Mouse (Mus musculus) midbrain, postnatal 0 days (tissue): ENCODE measurements at regions not wholly inside any gene's neighbourhood (a gene's known extent, or its start where the extent isn't known, plus 50 kb on each side); places are given as distances from the start of the nearest gene placed in this dataset.

Experiments
- ATAC-seq: fragments of 200-750 bp; cut with Nextera tagmentation; 2 replicates; pipeline ENCODE4 v1.8.0; 2017; ENCODE audit warnings: moderate number of reproducible peaks, mild to moderate bottlenecking, moderate TSS enrichment, moderate library complexity; ENCODE audit not compliant: low FRiP score
- DNase-seq: peaks from one replicate; pipeline ENCODE4 v3.0.0-alpha.2; 2015; ENCODE audit warnings: low spot score
- H3K27ac ChIP-seq: fragments of 300-500 bp; sonication (generic); 2 replicates; pipeline ENCODE4 v1.5.1; 2014; ENCODE audit warnings: low read depth, mild to moderate bottlenecking, low read length, mixed read lengths
- H3K27me3 ChIP-seq: fragments of 300-500 bp; sonication (generic); 2 replicates; pipeline ENCODE4 v1.6.1; 2014; ENCODE audit warnings: low read length, control low read depth, mixed read lengths; ENCODE audit not compliant: insufficient read depth
- H3K36me3 ChIP-seq: fragments of 300-500 bp; sonication (generic); 2 replicates; pipeline ENCODE4 v1.6.1; 2014; ENCODE audit warnings: low read length, control low read depth, mixed read lengths; ENCODE audit not compliant: insufficient read depth
- H3K4me1 ChIP-seq: fragments of 300-500 bp; sonication (generic); 2 replicates; pipeline ENCODE4 v1.6.1; 2014; ENCODE audit warnings: mild to moderate bottlenecking, control low read depth, antibody characterized with exemption, low read length, mixed read lengths; ENCODE audit not compliant: insufficient read depth
- H3K4me2 ChIP-seq: fragments of 300-500 bp; sonication (generic); 2 replicates; pipeline ENCODE4 v1.6.1; 2014; ENCODE audit warnings: low read depth, mild to moderate bottlenecking, low read length, mixed read lengths; ENCODE audit not compliant: poor library complexity, severe bottlenecking
- H3K4me3 ChIP-seq: fragments of 300-500 bp; sonication (generic); 2 replicates; pipeline ENCODE4 v1.5.1; 2014; ENCODE audit warnings: low read depth, mild to moderate bottlenecking, low read length, moderate library complexity
- H3K9ac ChIP-seq: fragments of 300-500 bp; sonication (generic); replicated peaks from 2 replicates; pipeline ENCODE4 v1.6.1; 2014; ENCODE audit warnings: mild to moderate bottlenecking, low read length, moderate library complexity, mixed read lengths; ENCODE audit not compliant: poor library complexity, severe bottlenecking
- H3K9me3 ChIP-seq: fragments of 300-500 bp; sonication (generic); 2 replicates; pipeline ENCODE4 v1.6.1; 2016; ENCODE audit warnings: low read length, control low read depth
- CTCF ChIP-seq: IDR thresholded peaks from 2 replicates; pipeline ENCODE4 v1.5.1; 2016; ENCODE audit warnings: antibody characterized with exemption, mild to moderate bottlenecking
- WGBS: fragments of 180-500 bp; shearing (Covaris S2); extraction: QIAGEN DNeasy Blood & Tissue Kit; methylation state at CpG from one replicate; pipeline ENCODE4 v1.1.7; 2014; 5-methylcytosine and 5-hydroxymethylcytosine counted together

- H3K4me2 ChIP-seq: no peak overlapping the region
- ATAC-seq (peak; percentile 46; the same call in 1 of the 2 replicates), DNase-seq (peak; percentile 49)
- no peak overlapping the region; the same call in 1 of the 2 replicates for H3K9ac ChIP-seq
- no peak overlapping the region for H3K4me3 ChIP-seq
- no peaks in the 10 kb centered on the region for H3K27me3 ChIP-seq
- H3K9me3 ChIP-seq: no peaks in the 10 kb centered on the region
- H3K4me1 ChIP-seq: peaks cover 7% of the 10 kb centered on the region
- H3K36me3 ChIP-seq: no peaks in the 10 kb centered on the region
- no peak for TF ChIP-seq CTCF
- H3K27ac ChIP-seq: peak overlapping the region; percentile 59; the same call in 1 of the 2 replicates
- WGBS: 20% methylated on average over 7 of the region's 7 CpGs
Measured at GRCm38 (mm10) chr4:53317453-53317824, 122.8 kb upstream of the Slc44a1 start.

GRCm38 (mm10) chr4:53316796-53317452 lies 123.3 kb upstream of the Slc44a1 start:
- peak overlapping the region; percentile 59; the same call in 1 of the 2 replicates for H3K27ac ChIP-seq
- WGBS: 70% methylated on average over 14 of the region's 14 CpGs
- peak; percentile 38; the same call in 1 of the 2 replicates for ATAC-seq

GRCm38 (mm10) chr4:53315876-53316762 lies 124.1 kb upstream of the Slc44a1 start:
- H3K4me2 ChIP-seq: no peak overlapping the region
- no peak for DNase-seq
- peak overlapping the region; percentile 48; the same call in 1 of the 2 replicates for H3K27ac ChIP-seq
- peaks cover 7% of the 10 kb centered on the region for H3K4me1 ChIP-seq
- TF ChIP-seq CTCF: no peak
- WGBS: 64% methylated on average over 13 of the region's 13 CpGs
- no peaks in the 10 kb centered on the region for H3K27me3 ChIP-seq
- no peak overlapping the region for H3K9ac ChIP-seq
- no peaks in the 10 kb centered on the region for H3K36me3 ChIP-seq
- ATAC-seq: no peak; the same call in 1 of the 2 replicates
- no peak overlapping the region for H3K4me3 ChIP-seq
- H3K9me3 ChIP-seq: no peaks in the 10 kb centered on the region

More at GRCm38 (mm10) chr4:53316796-53317452, 123.3 kb upstream of the Slc44a1 start:
- no peak for TF ChIP-seq CTCF
- Histone ChIP-seq H3K4me3 (no peak overlapping the region), H3K9me3 (no peaks in the 10 kb centered on the region), H3K9ac (no peak overlapping the region), H3K27me3 (no peaks in the 10 kb centered on the region), H3K4me2 (no peak overlapping the region), H3K36me3 (no peaks in the 10 kb centered on the region), H3K4me1 (peaks cover 7% of the 10 kb centered on the region)
- peak; percentile 34 for DNase-seq

GRCm38 (mm10) chr4:53315121-53315875 lies 124.9 kb upstream of the Slc44a1 start:
- Histone ChIP-seq H3K4me2 (no peak overlapping the region), H3K27ac (peak overlapping the region; percentile 64), H3K36me3 (no peaks in the 10 kb centered on the region), H3K4me3 (no peak overlapping the region), H3K27me3 (no peaks in the 10 kb centered on the region), H3K4me1 (peaks cover 7% of the 10 kb centered on the region), H3K9me3 (no peaks in the 10 kb centered on the region), H3K9ac (no peak overlapping the region)
- DNase-seq (peak; percentile 88), ATAC-seq (peak; percentile 39; the same call in 1 of the 2 replicates)
- WGBS: 56% methylated on average over 7 of the region's 7 CpGs
- TF ChIP-seq CTCF: no peak; the same call in 1 of the 2 replicates

- ATAC-seq: no peak
- Histone ChIP-seq H3K4me2 (no peak overlapping the region), H3K9me3 (no peaks in the 10 kb centered on the region), H3K4me3 (no peak overlapping the region), H3K27me3 (no peaks in the 10 kb centered on the region), H3K27ac (no peak overlapping the region), H3K9ac (no peak overlapping the region), H3K4me1 (peaks cover 7% of the 10 kb centered on the region), H3K36me3 (no peaks in the 10 kb centered on the region)
- DNase-seq: no peak
- TF ChIP-seq CTCF: no peak
- WGBS: 93% methylated on average over 8 of the region's 8 CpGs
Measured at GRCm38 (mm10) chr4:53314076-53314475, 126.1 kb upstream of the Slc44a1 start.
